8 mouse cellular contexts compared by ENCODE assay signal in genomic region chr15:97781961-97782748, GRCm38 (mm10). TPM values are rescaled to one million over a fixed set of nuclear protein-coding genes. Genes with fewer than 3 reads are reported as not detected.
DNase-seq lines count a peak whose midpoint lies in the region; ATAC-seq lines count a peak whose summit lies in the region.

No protein-coding gene starts in this region.

- H3K9ac ChIP-seq in kidney, embryonic 14.5 days (ENCODE audit: low read depth, low read length): no peak overlapping the region
- H3K9ac ChIP-seq in embryonic facial prominence, embryonic 12.5 days: no peak overlapping the region
- H3K9ac ChIP-seq in liver, embryonic 13.5 days: peak overlapping the region; percentile 30; the same call in 1 of the 2 replicates

- ATAC-seq in kidney, embryonic 14.5 days (ENCODE audit: low FRiP score, low TSS enrichment): peak; percentile 20; the same call in 1 of the 2 replicates
- no peak for ATAC-seq in embryonic facial prominence, embryonic 12.5 days (ENCODE audit: insufficient number of reproducible peaks, insufficient read depth, low FRiP score, low TSS enrichment)
- no peak for ATAC-seq in liver, embryonic 13.5 days (ENCODE audit: low read depth)
- no peak for ATAC-seq in erythroblast, adult 5-6 weeks (replicated peaks; ENCODE audit: low FRiP score, poor library complexity, severe bottlenecking)

- DNase-seq in kidney, adult 8-10 months: no peak
- DNase-seq in hindbrain, embryonic 10.5 days (ENCODE audit: low spot score): peak; percentile 49
- DNase-seq in liver, embryonic 13.5 days: no peak
- DNase-seq in cerebellum, postnatal 14 days: no peak
- DNase-seq in frontal cortex, postnatal 14 days (ENCODE audit: low spot score in 2 of 2): no peak

- no peaks in the 10 kb centered on the region for H3K9me3 ChIP-seq in kidney, embryonic 14.5 days (ENCODE audit: control insufficient read depth, low read length)
- H3K9me3 ChIP-seq in embryonic facial prominence, embryonic 12.5 days: no peaks in the 10 kb centered on the region
- H3K9me3 ChIP-seq in hindbrain, embryonic 10.5 days: no peaks in the 10 kb centered on the region
- no peaks in the 10 kb centered on the region for H3K9me3 ChIP-seq in liver, embryonic 13.5 days (replicated peaks)

- peak overlapping the region; percentile 33 for H3K4me2 ChIP-seq in kidney, embryonic 14.5 days (replicated peaks; ENCODE audit: low read depth, low read length)
- H3K4me2 ChIP-seq in embryonic facial prominence, embryonic 12.5 days (replicated peaks): peak overlapping the region; percentile 34
- H3K4me2 ChIP-seq in liver, embryonic 13.5 days: peak overlapping the region; percentile 53

- H3K27me3 ChIP-seq in kidney, embryonic 14.5 days (ENCODE audit: control insufficient read depth, insufficient read depth, low read length): no peaks in the 10 kb centered on the region; the same call in 1 of the 2 replicates
- no peaks in the 10 kb centered on the region for H3K27me3 ChIP-seq in embryonic facial prominence, embryonic 12.5 days
- peaks cover 38% of the 10 kb centered on the region for H3K27me3 ChIP-seq in hindbrain, embryonic 10.5 days (ENCODE audit: insufficient read depth, poor library complexity, severe bottlenecking)
- H3K27me3 ChIP-seq in liver, embryonic 13.5 days: peaks cover 14% of the 10 kb centered on the region

- peak overlapping the region; percentile 19; the same call in 1 of the 2 replicates for H3K27ac ChIP-seq in kidney, embryonic 14.5 days (ENCODE audit: low read depth, low read length)
- H3K27ac ChIP-seq in embryonic facial prominence, embryonic 12.5 days: peak overlapping the region; percentile 36
- H3K27ac ChIP-seq in hindbrain, embryonic 10.5 days: no peak overlapping the region
- H3K27ac ChIP-seq in liver, embryonic 13.5 days: no peak overlapping the region

- H3K36me3 ChIP-seq in kidney, embryonic 14.5 days (ENCODE audit: control insufficient read depth, insufficient read depth, low read length): no peaks in the 10 kb centered on the region
- no peaks in the 10 kb centered on the region for H3K36me3 ChIP-seq in embryonic facial prominence, embryonic 12.5 days
- no peaks in the 10 kb centered on the region for H3K36me3 ChIP-seq in hindbrain, embryonic 10.5 days
- H3K36me3 ChIP-seq in liver, embryonic 13.5 days: no peaks in the 10 kb centered on the region

- H3K4me3 ChIP-seq in kidney, embryonic 14.5 days (ENCODE audit: low read length): peak overlapping the region; percentile 5; the same call in 1 of the 2 replicates
- no peak overlapping the region for H3K4me3 ChIP-seq in embryonic facial prominence, embryonic 12.5 days
- H3K4me3 ChIP-seq in hindbrain, embryonic 10.5 days: peak overlapping the region; percentile 32
- H3K4me3 ChIP-seq in liver, embryonic 13.5 days (replicated peaks): peak overlapping the region; percentile 30

- H3K4me1 ChIP-seq in kidney, embryonic 14.5 days (ENCODE audit: control insufficient read depth, insufficient read depth, low read length): peaks cover 43% of the 10 kb centered on the region
- peaks cover 22% of the 10 kb centered on the region for H3K4me1 ChIP-seq in embryonic facial prominence, embryonic 12.5 days
- H3K4me1 ChIP-seq in hindbrain, embryonic 10.5 days (replicated peaks): peaks cover 40% of the 10 kb centered on the region
- peaks cover 54% of the 10 kb centered on the region for H3K4me1 ChIP-seq in liver, embryonic 13.5 days (replicated peaks)

- 10% methylated on average over 24 of the region's 24 CpGs for WGBS in kidney, embryonic 14.5 days
- WGBS in embryonic facial prominence, embryonic 12.5 days: 4% methylated on average over 24 of the region's 24 CpGs
- WGBS in hindbrain, embryonic 10.5 days: 6% methylated on average over 24 of the region's 24 CpGs
- 22% methylated on average over 24 of the region's 24 CpGs for WGBS in liver, embryonic 13.5 days (ENCODE audit: insufficient replicate concordance)

RNA-seq across cellular contexts. Expression of gene Slc48a1, which starts 3.8 kb away (rescaled TPM):
- polyA plus RNA-seq in kidney, embryonic 14.5 days (2014; fragmentation: Nextera tagmentation; extraction: Ambion mirVana): 34.4 and 36.1 TPM in 2 replicates
- 29.4 and 32.6 TPM in 2 replicates for polyA plus RNA-seq in embryonic facial prominence, embryonic 12.5 days (2016; fragmentation: Nextera tagmentation; extraction: Ambion mirVana)
- 28.8 and 31.3 TPM in 2 replicates for polyA plus RNA-seq in hindbrain, embryonic 10.5 days (2016; fragmentation: Nextera tagmentation; extraction: Ambion mirVana)
- polyA plus RNA-seq in liver, embryonic 13.5 days (2015; fragmentation: Nextera tagmentation; extraction: Ambion mirVana): 89.5 and 101 TPM in 2 replicates
- total RNA-seq in erythroblast, adult 5-6 weeks (2015; ENCODE audit: low replicate concordance): 187 and 225 TPM in 2 replicates
- 172 and 185 TPM in 2 replicates for total RNA-seq in erythroblast, adult 5-6 weeks (2017; ENCODE audit: low replicate concordance)

RNA-seq across cellular contexts. Expression of gene Rapgef3, which starts 14.4 kb away (rescaled TPM):
- polyA plus RNA-seq in kidney, embryonic 14.5 days (2014; fragmentation: Nextera tagmentation; extraction: Ambion mirVana): 11.9 and 15.7 TPM in 2 replicates
- polyA plus RNA-seq in embryonic facial prominence, embryonic 12.5 days (2016; fragmentation: Nextera tagmentation; extraction: Ambion mirVana): 10.5 and 10.8 TPM in 2 replicates
- 6.2 and 6.7 TPM in 2 replicates for polyA plus RNA-seq in hindbrain, embryonic 10.5 days (2016; fragmentation: Nextera tagmentation; extraction: Ambion mirVana)
- polyA plus RNA-seq in liver, embryonic 13.5 days (2015; fragmentation: Nextera tagmentation; extraction: Ambion mirVana): 1.2 and 1.8 TPM in 2 replicates
- not detected in 2 replicates for total RNA-seq in erythroblast, adult 5-6 weeks (2015; ENCODE audit: low replicate concordance)
- total RNA-seq in erythroblast, adult 5-6 weeks (2017; ENCODE audit: low replicate concordance): 2.3 and 2.6 TPM in 2 replicates

RNA-seq across cellular contexts. Expression of gene Endou, which starts 51.0 kb away (rescaled TPM):
- polyA plus RNA-seq in kidney, embryonic 14.5 days (2014; fragmentation: Nextera tagmentation; extraction: Ambion mirVana): 0.20 and 0.34 TPM in 2 replicates
- polyA plus RNA-seq in embryonic facial prominence, embryonic 12.5 days (2016; fragmentation: Nextera tagmentation; extraction: Ambion mirVana): 0.09 and 0.33 TPM in 2 replicates
- 0.07 and 0.08 TPM in 2 replicates for polyA plus RNA-seq in hindbrain, embryonic 10.5 days (2016; fragmentation: Nextera tagmentation; extraction: Ambion mirVana)
- 0.07 TPM in 1 of 2 replicates, not detected in the other for polyA plus RNA-seq in liver, embryonic 13.5 days (2015; fragmentation: Nextera tagmentation; extraction: Ambion mirVana)
- not detected in 2 replicates for total RNA-seq in erythroblast, adult 5-6 weeks (2015; ENCODE audit: low replicate concordance)
- not detected in 2 replicates for total RNA-seq in erythroblast, adult 5-6 weeks (2017; ENCODE audit: low replicate concordance)

Comparison
In these comparisons a context has a peak if more than half of its experiments do, and no peak if none do; other contexts are left out.
1. H3K27ac ChIP-seq: peak in kidney, embryonic 14.5 days (single experiment) and embryonic facial prominence, embryonic 12.5 days (single experiment); none in hindbrain, embryonic 10.5 days (single experiment) and liver, embryonic 13.5 days (single experiment).
2. Peak in every context shown above with its lines, with median percentiles within 50 percentile points of each other: H3K4me2 ChIP-seq.